Mouse (Mus musculus) megakaryocyte, embryonic 14.5 days (primary cell): ENCODE measurements around the gene AF067061.
"Not testable (repeated sequence)": the region's sequence is repeated elsewhere in the genome, so short reads cannot be mapped to it uniquely, and the experiment has no call there.

Experiments used
- FLI1 ChIP-seq: IDR thresholded peaks from 2 replicates; pipeline ENCODE4 v1.6.1; 2012; ENCODE audit warnings: low read length, inconsistent platforms, mixed read lengths
- GATA1 ChIP-seq: IDR thresholded peaks from 3 replicates; pipeline ENCODE4 v1.6.1; 2012; ENCODE audit warnings: mixed read lengths, low read length, inconsistent platforms, borderline replicate concordance

DNA sequence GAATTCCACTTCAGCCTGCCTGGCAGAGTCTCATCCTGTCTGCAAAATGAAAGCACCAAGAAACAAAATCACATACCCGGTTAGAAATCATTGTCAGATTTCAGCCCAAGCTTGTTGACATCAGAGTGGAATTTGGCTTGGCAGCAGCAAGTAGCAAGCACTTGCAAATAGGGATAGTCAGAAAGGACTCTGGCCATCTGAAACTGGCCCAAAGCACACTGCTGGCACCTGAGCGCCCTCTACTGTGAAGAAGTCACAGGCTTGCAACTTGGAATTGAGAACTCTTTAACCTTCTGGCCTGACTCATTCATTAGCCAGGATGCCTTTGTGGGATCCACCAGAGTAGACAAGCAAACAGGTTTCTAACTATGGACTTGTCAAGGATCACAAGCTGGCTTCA, 14.9 kb downstream of the AF067061 start:
- not testable (repeated sequence) for TF ChIP-seq GATA1, FLI1
